Mouse (Mus musculus) megakaryocyte-erythroid progenitor cell, adult 5-6 weeks (primary cell): ENCODE measurements at regions not wholly inside any gene's neighbourhood (a gene's known extent, or its start where the extent isn't known, plus 50 kb on each side); places are given as distances from the start of the nearest gene placed in this dataset.
"Not testable (repeated sequence)": the region's sequence is repeated elsewhere in the genome, so short reads cannot be mapped to it uniquely, and the experiment has no call there.

ENCODE experiments used
- ATAC-seq: replicated peaks from 2 replicates; pipeline ENCODE4 v1.8.0; 2016; ENCODE audit warnings: mild to moderate bottlenecking, inconsistent platforms; ENCODE audit not compliant: severe bottlenecking, poor library complexity, low FRiP score, low TSS enrichment

- no peak for ATAC-seq
These were observed 55.4 kb upstream of the Bnc1 start for GRCm38 (mm10) chr7:82047456-82047855.

DNA sequence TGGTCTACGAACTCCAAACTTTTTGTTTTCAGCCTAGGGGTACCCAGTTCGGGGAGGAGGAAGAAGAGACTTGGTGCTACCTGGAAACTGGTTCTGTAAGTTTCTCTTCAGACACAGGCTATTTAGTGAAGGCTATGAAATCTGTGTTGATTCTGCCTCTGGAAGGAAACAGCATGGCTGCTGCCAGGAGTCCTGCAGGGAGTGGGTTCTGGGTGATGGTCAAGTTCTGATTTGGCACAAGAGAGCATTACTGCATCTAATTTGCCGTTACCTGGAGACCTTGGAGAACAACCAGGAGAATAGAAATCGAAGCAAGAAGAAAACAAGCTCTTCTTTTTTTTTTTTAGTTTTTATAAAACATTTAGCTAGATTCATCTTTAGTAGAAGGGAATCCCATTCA lies 61.3 kb upstream of the Bnc1 start:
- ATAC-seq: no peak

DNA sequence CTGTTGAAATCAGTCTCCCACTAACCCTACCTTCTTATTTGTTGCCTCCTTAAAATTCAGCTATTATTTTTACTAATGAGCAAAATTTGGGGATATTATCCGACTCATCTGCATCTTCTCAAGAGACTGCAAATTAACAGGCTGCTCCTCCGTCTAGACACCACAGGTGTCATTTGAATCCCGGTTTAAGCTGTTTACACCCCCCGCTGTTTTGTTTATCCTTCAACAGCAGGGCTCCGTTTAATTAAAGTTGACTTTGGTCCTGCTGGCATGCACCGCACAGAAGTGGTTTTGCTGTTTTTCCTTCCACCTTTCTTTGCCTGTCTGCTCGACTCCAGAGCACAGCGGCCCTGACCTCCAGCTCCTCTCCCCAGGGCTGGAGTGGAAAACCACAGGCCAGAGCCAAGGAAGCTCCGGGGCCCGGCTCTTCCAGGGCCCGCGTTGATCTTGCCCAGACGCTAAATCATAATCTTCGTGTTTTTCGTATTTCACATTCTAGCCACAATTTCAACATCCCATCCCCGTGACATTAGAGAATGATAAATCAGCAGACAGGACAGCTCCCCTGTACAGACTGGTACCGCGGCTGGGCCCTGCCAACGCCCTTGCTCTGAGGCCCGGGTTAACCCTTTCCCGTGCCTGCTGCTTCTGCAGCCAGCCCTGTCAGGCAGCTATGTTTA lies 64.6 kb upstream of the Bnc1 start:
- ATAC-seq: no peak

DNA sequence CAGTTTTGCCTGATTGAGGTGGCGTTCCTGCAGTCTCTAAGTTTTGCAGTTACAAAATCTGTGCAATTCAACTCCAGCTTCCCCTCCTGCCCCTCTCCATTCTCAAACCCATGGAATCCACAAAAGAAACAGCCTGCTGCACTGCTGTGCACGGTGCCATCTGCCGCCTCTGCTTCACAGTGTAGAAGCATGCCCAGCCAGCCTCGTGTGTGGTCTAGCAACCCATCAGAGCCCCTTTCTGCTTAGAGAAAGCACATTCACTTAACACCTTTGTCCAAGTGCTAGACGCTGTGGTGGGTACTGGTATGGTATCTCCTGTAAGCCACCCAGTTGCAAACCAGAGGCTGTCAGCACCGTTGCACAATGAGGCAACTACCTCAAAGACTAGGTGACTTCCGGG lies 71.3 kb upstream of the Bnc1 start:
- no peak for ATAC-seq

DNA sequence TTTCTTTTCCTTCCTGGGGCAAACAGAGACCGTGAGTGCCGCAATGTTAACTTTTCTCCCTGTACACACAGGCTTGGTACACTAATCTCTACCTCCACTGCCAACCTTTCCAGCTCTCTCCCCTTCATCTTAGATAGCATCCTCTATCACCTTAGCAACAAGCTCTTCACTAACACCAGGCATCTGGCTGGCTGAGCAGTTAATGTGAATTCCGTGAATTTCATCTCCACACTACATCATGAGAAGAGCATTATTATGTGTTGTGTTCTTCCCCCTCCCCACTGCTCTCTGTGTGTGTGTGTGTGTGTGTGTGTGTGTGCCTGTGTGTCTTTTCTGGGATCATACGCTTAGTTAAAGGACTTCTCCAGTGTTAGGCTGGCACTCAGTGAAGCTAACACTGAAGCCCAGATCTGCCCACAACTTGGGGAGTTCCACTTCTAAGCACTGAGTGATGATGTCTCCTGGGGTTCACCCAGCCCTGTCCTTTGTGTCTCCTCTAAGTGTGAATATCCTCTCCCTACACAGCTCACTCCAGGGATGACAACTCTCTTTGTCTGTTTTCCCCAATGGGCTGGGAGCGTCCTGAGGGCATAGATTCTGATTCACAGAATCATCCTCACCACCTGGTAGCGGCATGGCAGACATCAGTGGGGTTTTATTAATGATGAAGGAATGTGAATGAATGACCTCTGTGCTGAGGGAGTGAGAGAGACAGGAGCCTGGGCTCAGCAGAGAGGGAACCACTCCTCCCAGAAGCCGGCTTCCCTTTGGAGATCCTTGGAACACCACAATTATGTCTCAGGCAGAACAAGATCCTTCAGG lies 77.7 kb upstream of the Bnc1 start:
- ATAC-seq: no peak

DNA sequence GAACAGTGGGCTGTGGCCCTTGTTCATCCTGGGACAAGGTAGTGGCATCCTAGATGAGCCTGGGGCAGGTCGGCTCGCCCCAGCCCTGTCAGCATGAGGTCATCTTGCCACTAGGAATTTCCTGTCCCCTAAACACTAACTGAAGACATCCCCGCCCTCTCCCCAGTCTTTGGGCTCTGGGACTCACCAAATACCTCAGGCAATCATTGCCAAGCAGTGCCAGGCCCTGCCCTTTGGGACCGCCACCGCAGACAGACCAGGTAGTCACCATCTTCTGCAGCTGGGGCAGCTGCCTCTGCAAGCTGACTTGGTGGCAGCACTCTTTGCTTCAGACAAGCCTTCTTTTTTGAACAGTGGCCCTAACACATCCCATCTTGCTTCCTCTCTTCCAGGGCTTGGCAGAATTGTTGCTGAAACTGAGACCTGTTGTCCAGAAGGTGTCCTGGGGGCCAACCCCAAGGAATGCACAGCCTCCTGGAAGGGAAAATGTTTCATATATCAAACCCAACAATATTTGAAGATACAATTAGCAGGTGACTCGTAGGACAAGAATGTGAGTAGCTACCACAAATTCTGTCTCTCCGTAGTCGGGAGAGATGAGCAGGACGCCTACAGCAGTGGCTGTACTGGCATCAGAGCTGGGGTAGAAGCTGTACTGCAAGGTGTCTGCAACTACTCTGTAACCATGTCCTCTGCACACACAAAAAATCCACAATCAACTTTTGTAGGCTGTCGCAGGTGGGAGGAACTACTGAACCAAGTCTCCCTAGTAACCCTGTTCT lies 79.0 kb upstream of the Bnc1 start:
- no peak for ATAC-seq

GRCm38 (mm10) chr7:82075359-82075758 lies 83.3 kb upstream of the Bnc1 start:
- ATAC-seq: no peak

GRCm38 (mm10) chr7:82081851-82082250 lies 89.8 kb upstream of the Bnc1 start:
- no peak for ATAC-seq

DNA sequence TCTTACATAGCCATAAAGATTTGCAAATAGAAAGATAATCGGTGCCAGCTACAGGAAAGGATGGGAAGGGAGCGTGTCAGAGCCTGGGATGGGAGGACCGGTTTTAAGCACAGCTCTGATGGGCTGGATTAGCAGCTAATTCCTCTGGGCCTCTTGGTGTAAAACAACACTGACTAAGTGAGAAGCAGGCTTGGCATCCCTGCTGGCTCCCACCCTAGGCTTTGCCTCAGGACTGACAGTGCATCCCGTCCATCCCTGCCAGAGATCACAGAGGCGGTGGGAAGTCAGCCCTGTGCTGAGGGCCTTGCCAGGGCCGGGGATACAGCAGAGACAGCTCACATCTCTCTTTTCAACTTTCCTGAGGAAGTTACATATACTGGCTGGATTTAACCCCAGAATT lies 90.8 kb upstream of the Sh3gl3 start:
- ATAC-seq: no peak

DNA sequence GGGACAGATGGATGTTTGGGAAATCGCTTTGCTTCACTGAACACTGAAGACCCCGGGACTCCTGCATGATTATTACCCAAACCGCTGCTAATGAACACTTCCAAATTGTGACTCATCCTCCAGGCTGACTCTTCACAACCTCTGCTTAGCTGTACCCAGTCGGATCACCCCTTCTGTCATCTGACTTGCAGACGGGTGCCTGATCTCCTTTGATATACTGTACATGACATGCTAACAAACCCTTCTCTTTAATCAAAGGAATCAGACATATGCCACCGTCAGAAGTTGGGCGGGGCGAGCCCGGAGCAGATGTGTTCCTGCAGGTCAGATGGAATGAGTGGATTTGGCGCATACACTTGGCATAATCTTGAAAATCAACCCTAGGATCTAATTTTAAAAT lies 89.2 kb upstream of the Sh3gl3 start:
- no peak for ATAC-seq

- ATAC-seq: no peak
These were observed 88.4 kb upstream of the Sh3gl3 start for GRCm38 (mm10) chr7:82085205-82085604.

DNA sequence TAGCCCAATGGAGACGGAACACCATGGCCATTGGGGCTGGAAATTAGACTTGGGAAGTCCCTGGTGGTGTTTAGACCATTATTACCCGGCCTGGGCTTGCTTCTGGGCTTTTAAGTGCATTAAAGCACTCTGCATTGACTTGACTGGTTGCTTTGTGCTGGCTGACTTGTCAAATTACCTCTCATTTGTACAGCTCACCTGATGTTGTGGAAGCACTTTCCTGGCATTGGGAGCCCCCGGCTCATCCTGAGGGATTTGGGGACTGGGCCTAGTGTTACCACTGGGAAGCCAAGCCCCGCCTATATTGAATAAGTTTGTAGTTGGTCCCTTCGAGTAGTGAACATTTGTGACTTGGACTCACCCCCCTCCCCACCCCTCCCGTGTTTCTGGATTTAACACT lies 75.5 kb upstream of the Sh3gl3 start:
- ATAC-seq: no peak

DNA sequence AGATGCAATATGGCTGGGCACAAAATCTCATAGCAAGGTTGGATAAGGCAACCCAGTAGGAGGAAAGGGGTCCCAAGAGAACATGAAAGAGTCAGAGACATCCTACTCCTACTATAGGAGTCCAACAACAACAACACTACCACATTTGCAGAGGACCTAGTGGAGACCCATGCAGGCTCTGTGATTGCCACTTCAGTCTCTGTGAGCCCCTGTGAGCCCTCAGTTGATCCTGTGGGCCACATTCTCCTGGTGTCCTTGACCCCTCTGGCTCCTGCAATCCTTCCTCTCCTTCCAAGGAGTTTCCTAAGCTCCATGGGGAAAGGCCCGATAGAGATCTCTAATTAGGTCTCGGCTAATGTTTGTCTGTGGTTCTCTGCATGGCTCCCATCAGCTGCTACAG lies 72.3 kb upstream of the Sh3gl3 start:
- ATAC-seq: no peak

DNA sequence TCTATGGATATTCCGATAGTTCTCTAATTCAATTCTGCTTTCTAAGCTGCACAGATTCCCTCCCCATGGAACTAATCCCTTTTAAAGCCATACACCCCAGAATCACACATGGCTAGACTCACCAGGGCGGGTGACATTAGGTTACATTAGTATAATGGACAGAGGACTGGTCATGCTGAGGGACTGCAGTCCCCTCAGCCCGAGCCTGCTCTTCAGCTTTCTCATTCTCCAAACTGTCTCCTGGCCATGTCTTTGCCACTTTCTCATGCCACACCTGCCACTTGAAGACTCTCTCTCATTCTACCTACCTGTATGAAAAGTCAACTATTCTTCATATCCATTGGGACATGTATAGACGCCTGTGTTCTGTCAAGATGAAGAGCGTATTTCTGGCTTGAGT lies 68.0 kb upstream of the Sh3gl3 start:
- ATAC-seq: no peak

DNA sequence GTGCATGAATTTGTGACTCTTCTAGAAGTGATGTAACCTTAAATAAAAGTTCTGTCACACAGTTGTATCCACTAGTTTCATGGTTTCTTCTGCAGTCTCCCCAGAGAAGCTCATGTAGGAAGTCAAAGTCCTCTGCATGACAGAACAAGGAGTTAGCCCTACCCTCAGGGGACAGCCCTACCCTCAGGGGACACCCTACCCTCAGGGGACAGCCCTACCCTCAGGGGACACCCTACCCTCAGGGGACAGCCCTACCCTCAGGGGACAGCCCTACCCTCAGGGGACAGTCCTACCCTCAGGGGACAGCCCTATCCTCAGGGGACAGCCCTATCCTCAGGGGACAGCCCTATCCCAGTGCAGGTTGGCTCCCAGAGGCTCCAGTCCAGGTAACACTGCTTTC lies 64.5 kb upstream of the Sh3gl3 start:
- not testable (repeated sequence) for ATAC-seq

DNA sequence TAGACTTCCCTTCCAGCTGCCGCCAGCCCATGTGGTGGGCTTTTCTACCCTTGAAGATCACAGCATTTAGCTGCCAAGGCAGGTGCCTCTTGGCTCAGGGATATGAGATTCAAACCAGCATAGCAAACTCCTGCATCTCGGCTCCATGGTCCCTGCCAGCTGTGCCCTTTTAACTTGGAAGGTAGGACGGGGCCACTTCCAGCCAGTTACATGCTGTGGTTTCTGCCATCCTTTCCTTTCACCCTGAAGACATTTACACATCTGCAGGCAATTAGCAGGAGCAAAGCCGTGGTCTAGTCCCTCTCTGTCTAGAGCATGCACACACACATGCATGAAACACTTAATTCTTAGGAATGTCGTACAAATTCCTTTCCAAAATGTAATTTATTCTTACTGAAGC lies 64.1 kb upstream of the Sh3gl3 start:
- ATAC-seq: no peak

DNA sequence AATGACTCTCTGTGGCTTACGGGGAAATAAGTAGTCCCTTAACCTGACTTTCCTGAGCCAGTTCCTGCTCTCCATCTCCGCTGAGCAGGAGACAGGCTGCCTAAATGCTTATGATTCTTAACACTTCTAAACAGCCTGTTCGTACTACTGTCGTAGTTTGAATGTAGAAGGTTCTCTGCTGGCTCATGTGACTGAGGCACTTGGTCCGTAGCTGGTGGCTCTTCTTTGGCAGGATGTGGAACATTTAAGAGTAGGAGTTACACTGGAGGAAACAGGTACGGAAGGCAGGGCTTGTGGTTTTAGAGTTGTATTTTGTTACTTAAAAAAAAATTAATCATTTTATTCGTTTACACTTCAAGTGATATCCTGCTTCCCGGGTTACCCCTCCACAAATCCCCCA lies 63.7 kb upstream of the Sh3gl3 start:
- no peak for ATAC-seq

GRCm38 (mm10) chr7:82112046-82112445 lies 61.6 kb upstream of the Sh3gl3 start:
- no peak for ATAC-seq

DNA sequence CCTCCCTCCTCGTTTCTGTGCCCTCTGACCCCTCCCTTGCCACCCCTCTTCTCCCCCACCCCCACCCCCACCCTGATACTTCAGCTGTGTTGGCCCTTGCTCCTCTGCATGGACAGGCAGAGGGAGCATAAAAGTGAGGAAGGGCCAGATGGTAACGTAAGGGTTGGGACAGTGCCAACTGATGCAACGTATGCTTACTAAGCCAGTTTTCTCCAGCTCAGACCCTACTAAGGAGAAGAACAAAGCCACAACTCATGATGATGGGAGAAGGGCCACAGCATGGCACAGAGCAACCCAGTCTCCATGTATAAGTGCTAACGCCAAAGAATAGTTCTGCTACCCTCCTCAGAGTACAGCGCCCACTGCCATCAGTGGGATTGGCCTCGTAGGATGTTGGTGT lies 58.0 kb upstream of the Sh3gl3 start:
- no peak for ATAC-seq

DNA sequence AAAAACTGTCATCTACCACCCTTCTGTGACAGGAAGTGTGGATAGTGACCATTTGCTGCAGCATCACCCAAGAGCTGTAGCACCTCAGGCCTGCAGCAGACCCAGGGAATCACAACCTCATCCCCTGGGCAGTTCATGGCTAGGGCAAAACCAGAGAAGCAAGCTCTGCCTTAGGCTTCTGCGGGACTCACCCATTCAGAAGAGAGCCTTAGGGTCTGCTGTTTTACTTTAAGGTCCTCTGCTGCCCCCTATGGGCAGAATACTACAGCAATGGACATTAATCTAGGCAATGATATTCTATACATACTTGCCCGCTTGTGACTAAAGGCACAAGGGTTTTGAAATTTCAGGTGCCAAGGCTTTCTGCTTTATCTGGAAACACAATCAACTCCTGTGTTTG lies 54.4 kb upstream of the Sh3gl3 start:
- peak; percentile 68; the same call in 1 of the 2 replicates for ATAC-seq

- no peak for ATAC-seq
These were observed 53.8 kb upstream of the Sh3gl3 start for GRCm38 (mm10) chr7:82119866-82120265.
